Mouse (Mus musculus) adrenal gland, postnatal 0 days (tissue): ENCODE data around the gene Kat6b. TPM values are rescaled to one million over a fixed set of nuclear protein-coding genes. Genes with fewer than 3 reads are reported as not detected.

Experiments used
- polyA plus RNA-seq: library from polyadenylated mRNA; unstranded; fragments of >200 nt; fragmentation: Nextera tagmentation; extraction: Ambion mirVana; gene quantifications from 2 replicates; pipeline ENCODE4 v1.2.1, GENCODE M21; 2015

The Kat6b gene
- 5.2 and 9.2 TPM in 2 replicates for polyA plus RNA-seq

GRCm38 (mm10) chr14:21481231-21481630, at the start of gene Kat6b:
Kat6b (plus strand) TSS chr14:21481434.

GRCm38 (mm10) chr14:21714486-21714885, 233.3 kb downstream of the Kat6b start, which contains the start of gene Dupd1:
Dupd1 (minus strand) TSS chr14:21714576.

Other genes starting within 250 kb of the Kat6b start
- 0.30 and 0.50 TPM in 2 replicates for gene Dupd1, start 233.1 kb downstream of the Kat6b start, polyA plus RNA-seq